Mouse (Mus musculus) left cerebral cortex, adult 2 months (tissue): ENCODE results near the gene C1qb. TPM values are rescaled to one million over a fixed set of nuclear protein-coding genes. Genes with fewer than 3 reads are reported as not detected.
A peak's percentile ranks its signal among the peaks of the same experiment; 100 is the strongest.

ENCODE experiments used
- DNase-seq, 2 experiments: peaks; one replicate each; pipeline ENCODE4 v3.0.0; 2021 to 2022; ENCODE audit warnings: low spot score in 2 of 2, mixed read lengths in 1 of 2; ENCODE audit errors: extremely low spot score in 1 of 2
- H3K27ac ChIP-seq: fragments of 200-600 bp; 2 replicates; pipeline ENCODE4 v1.8.1; 2022
- H3K4me3 ChIP-seq: fragments of 200-600 bp; 2 replicates; pipeline ENCODE4 v1.8.1; 2022
- CTCF ChIP-seq: fragments of 200-600 bp; IDR thresholded peaks from 2 replicates; pipeline ENCODE4 v1.8.1; 2022; ENCODE audit warnings: antibody characterized with exemption, mild to moderate bottlenecking, moderate library complexity
- intact Hi-C: fragments of 180-260 bp; cut with DNase I; formaldehyde crosslinking; loops from one replicate; pipeline ENCODE4 v1.15.1; 2025
- long read RNA-seq, 2 experiments: library from polyadenylated mRNA; stranded (forward); transcript quantifications; one replicate each; pipeline ENCODE4 v2.0.0; 2021; ENCODE audit warnings: borderline mapping rate in 2 of 2
- total RNA-seq, 2 experiments: library from RNA; stranded (reverse); gene quantifications; 2 replicates each; pipeline ENCODE4 v1.2.3; 2021

C1qb gene
- total RNA-seq = 10 to 100 TPM; 57.5 to 60.3 TPM
- long read RNA-seq, experiment 1, transcript C1qb-201 (3 exons, 1,088 nt) = major isoform, 34 of 39 reads
- long read RNA-seq, experiment 1, partial matches to known transcripts = 1 of 39 reads
- long read RNA-seq, experiment 1, other reads (novel, unspliced or antisense) = 4 of 39 reads
- long read RNA-seq, experiment 2, transcript C1qb-201 (3 exons, 1,088 nt) = major isoform, 40 of 43 reads
- long read RNA-seq, experiment 2, partial matches to known transcripts = 1 of 43 reads
- long read RNA-seq, experiment 2, other reads (novel, unspliced or antisense) = 2 of 43 reads

- no peak within 1 kb of the TSS for H3K27ac ChIP-seq
- intact Hi-C loops = no loop called here
- TF ChIP-seq CTCF = no peak
- 0 out of 2 replicates have a peak within 1 kb of the TSS, but pooled peaks have one; percentile 13 for H3K4me3 ChIP-seq
- no peak for DNase-seq
These were observed at the start of gene C1qb for GRCm38 (mm10) chr4:136886101-136886500. TSS of gene C1qb (minus strand) at chr4:136886187.

DNA sequence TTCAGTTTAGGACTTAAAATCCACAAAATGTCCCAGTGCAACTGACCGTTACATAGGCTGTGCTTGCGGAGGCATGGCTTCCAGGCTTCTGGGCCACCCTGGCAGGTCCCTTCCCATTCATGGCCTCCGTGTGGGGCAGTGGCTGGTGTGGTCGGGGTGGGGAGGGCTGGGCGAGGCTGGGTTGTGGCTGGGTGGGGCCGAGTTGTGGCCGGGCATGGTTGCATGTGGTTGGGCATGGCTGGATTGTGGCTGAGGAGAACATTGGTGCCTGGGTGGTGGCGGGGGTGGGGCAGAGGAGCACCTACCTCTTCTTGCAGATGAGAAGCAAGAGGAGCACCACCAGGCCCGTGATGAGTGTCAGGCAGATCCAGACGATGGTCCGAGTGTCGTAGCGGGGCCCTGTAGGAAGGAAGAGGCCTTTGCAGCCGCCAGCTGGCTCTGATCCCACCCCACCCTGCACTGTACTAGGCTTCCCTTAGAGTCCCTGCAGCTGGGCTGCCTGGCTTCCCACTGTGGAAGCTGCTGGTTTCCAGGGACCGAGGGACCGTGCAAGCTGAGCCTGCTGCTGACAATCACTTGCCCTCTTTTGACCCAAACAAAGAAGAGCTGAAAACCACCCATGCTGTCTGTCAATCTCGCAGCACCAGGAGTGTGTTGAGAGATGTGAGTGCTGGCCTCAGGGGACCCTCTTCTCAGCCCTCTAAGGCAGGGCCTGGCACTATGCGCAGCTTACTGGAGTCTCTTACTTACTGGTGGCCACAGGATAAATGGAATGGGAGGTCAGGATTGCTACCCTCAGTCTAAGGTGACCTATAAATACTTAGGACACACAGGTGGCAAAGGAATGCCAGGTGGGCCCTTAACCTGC lies 49.0 kb upstream of the C1qb start:
- Histone ChIP-seq H3K27ac (no peak overlapping the region), H3K4me3 (no peak overlapping the region)
- no peak for DNase-seq
- intact Hi-C loops = no loop called here
- no peak for TF ChIP-seq CTCF

DNA sequence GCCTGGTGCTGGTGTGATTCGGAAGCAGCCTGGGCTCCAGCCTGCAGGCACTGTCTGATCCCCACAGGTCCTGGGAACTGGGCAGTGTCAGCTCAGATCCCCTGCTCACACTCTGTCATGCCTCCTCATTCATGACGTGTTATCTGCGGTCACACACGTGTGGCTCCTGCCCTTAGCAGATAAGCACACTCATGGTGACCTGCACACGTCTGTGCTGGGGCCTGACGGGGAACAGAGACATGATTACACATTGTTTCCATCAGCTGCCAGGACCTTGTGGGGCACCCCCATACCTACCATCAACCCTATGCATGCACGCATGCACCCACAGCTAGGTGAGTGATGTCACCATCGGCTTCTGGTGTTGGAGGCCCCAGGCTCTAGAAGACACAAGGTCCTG lies 44.5 kb upstream of the C1qb start:
- no peak for TF ChIP-seq CTCF
- no peak for DNase-seq
- intact Hi-C loops = no loop called here
- Histone ChIP-seq H3K27ac (no peak overlapping the region), H3K4me3 (no peak overlapping the region)

DNA sequence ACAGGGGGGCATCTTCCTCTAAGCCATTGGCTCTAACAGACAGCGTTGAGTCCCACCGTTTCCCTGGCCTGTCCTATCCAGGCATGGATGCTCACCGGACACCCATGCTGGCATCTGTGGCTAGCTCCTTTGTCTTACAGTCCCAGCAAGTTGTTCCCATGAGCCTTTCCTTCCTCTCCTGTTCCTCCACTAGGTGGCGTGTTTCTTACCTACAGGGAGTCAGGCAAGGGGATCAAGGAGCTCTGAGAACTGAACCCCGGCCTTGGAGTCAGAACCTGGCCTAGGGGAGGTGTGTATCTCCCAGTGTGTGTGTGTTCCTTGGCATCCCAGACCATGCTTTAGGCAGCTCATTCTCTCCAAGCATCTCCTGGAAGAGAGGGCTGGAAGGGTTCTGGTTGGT lies 42.9 kb upstream of the C1qb start:
- Histone ChIP-seq H3K4me3 (no peak overlapping the region), H3K27ac (no peak overlapping the region)
- TF ChIP-seq CTCF = peak; percentile 65
- DNase-seq = no peak
- intact Hi-C loops = loop anchor here (5.0 kb wide), 1 partner anchor 43 kb away; no protein-coding TSS in a partner anchor

- Histone ChIP-seq H3K4me3 (no peak overlapping the region), H3K27ac (no peak overlapping the region)
- DNase-seq = no peak
- intact Hi-C loops = loop anchor here (5.0 kb wide), 1 partner anchor 46 kb away; no protein-coding TSS in a partner anchor
- no peak for TF ChIP-seq CTCF
These were observed 39.8 kb upstream of the C1qb start for GRCm38 (mm10) chr4:136925804-136926203.

- intact Hi-C loops = no loop called here
- H3K27ac ChIP-seq = no peak overlapping the region
- no peak overlapping the region for H3K4me3 ChIP-seq
- TF ChIP-seq CTCF = no peak
- DNase-seq = no peak
These were observed 38.5 kb upstream of the C1qb start for GRCm38 (mm10) chr4:136924529-136924928.

DNA sequence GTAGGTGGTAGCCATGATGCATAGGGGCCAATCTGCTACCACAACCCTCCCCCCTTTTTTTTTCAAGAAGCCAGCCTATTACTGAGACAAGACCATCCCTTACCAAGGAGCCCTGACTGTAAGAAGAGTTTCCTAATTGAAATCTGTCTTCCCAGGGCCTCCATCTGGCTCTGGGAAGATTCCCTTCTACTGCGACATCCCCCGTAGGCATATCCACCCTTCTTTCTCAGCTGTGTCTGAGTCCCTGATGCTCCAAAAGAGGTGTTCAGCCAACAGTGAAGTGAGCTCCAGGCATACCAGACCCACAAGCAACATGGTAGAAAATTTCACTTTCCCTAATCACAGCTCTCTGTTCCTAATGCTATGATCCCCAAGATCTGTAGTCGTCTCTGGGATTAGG lies 33.5 kb upstream of the C1qb start:
- DNase-seq = no peak
- Histone ChIP-seq H3K27ac (no peak overlapping the region), H3K4me3 (no peak overlapping the region)
- no peak for TF ChIP-seq CTCF
- intact Hi-C loops = no loop called here

- no peak for TF ChIP-seq CTCF
- Histone ChIP-seq H3K4me3 (no peak overlapping the region), H3K27ac (no peak overlapping the region)
- intact Hi-C loops = no loop called here
- no peak for DNase-seq
These were observed 32.8 kb upstream of the C1qb start for GRCm38 (mm10) chr4:136918834-136919233.

DNA sequence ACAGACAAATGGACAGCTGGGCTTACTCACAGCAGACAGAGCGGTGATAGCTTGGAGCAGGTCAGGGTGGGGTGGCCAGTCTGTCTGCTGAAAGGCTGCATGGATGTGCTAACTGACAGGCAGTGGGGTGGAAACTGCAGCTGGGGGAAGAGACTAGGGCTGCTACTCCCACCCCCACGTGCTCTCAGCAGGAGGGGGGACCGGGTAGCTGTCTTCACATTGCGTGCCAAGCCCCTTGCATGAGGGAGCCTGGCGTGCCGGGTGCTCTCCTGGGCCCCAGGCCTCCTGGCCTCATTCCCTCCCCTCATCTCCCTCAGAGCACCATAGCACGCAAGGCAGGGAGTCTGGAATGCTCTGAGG lies 31.2 kb upstream of the C1qb start:
- no peak for DNase-seq
- intact Hi-C loops = no loop called here
- H3K27ac ChIP-seq = no peak overlapping the region

DNA sequence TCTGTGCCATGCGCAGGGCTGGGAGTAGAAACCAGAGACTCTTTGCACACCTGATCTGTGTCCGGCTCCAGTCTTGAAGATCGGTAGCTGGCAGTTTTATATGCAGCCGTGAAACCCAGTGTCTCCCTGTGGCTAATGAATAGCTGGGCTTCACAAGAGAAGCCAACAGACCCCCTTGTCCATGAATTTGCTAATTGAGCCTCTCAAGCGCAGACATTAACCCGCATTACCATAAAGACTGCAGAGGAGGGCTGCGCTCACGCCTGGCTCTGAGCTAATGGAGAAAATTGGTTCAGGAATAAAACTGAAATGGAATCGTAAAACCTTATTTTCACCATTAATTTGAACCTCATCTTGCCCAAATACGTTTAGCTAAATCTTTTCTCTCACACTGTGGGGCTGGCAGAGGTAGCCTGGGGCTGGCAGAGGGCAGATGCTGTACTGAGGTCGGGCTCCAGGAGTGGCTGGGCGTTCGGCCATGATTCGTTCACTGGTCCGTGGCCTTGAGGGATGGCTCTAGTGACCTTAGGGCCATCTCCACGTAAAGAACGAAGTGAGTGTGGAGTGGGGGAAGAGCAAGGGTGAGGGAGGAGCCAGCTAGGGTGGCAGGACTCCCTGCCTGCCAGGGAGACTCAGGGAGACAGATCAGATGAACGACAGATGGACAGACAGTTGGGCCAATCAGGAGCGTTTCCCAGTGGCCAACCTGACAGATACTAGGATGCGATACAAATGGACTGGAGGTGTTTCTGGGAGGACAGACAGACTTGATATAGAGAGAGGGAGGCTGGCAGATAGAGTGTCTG lies 30.6 kb upstream of the C1qb start:
- no peak for TF ChIP-seq CTCF
- DNase-seq = no peak
- intact Hi-C loops = no loop called here
- H3K4me3 ChIP-seq = no peak overlapping the region
- H3K27ac ChIP-seq = no peak overlapping the region

More for the DNA sequence above, 31.2 kb upstream of the C1qb start:
- TF ChIP-seq CTCF = no peak
- H3K4me3 ChIP-seq = no peak overlapping the region

DNA sequence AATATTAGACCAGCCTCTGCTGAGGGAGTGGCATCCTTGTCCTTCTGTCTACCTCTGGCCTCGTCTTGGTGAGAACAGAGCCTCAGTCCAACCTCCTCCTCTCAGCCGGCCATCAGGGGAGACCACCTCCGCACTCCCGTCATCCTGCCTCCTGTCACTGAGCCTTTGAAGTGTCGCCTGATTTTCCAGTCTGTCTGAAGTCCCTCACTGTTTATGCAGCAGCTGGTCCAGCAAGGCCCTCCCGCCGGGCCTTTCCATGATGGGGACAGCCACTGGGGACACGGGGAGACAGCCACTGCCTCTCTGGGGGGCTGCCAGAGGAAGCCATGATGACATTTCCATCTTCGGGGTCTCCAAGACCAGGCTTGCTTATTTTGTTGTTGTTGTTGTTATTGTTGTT lies 26.9 kb upstream of the C1qb start:
- H3K27ac ChIP-seq = no peak overlapping the region
- TF ChIP-seq CTCF = no peak
- intact Hi-C loops = no loop called here
- no peak overlapping the region for H3K4me3 ChIP-seq
- no peak for DNase-seq

DNA sequence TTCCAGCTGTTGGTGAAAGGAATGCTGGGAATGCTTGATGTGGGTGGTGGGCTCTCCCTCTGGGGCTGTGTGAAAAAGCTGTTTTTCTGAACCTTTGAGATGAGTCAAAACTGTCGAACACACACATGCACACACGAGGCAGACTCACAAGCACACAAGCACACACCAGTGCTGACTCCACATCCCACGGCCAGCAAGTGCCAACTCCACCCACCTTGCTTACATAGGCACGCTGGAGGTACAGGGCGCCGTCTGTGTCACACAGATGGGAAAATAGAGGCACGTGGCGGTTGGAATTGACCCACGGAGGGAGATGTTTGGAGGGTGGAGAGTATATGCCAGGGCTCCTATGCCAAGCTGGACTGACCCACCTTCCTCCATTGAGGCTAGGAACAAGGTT lies 25.8 kb upstream of the C1qb start:
- no peak for TF ChIP-seq CTCF
- peak in 1 of 2 experiments; percentile 24 for DNase-seq
- no peak overlapping the region for H3K27ac ChIP-seq
- no peak overlapping the region for H3K4me3 ChIP-seq
- intact Hi-C loops = no loop called here
